Mouse (Mus musculus): ENCODE measurements around the gene Gm48552.

- TF ChIP-seq CTCF (IDR thresholded peaks at IDR 0.05; ENCODE audit: insufficient read depth, low read length): no peak
- TF ChIP-seq POLR2A (IDR thresholded peaks at IDR 0.05; ENCODE audit: borderline replicate concordance, extremely low read depth, low read depth, low read length): no peak
Measured at GRCm38 (mm10) chr10:81425236-81425850, 36.5 kb downstream of the Gm48552 start.

Data from lung, adult 2 months (tissue).